Mouse (Mus musculus): ENCODE results near the gene Six5. TPM values are rescaled to one million over a fixed set of nuclear protein-coding genes. Genes with fewer than 3 reads are reported as not detected.
"Not testable (repeated sequence)": the region's sequence is repeated elsewhere in the genome, so short reads cannot be mapped to it uniquely, and the experiment has no call there.

Six5 gene
- polyA plus RNA-seq, 1 experiment: 6.5 TPM

DNA sequence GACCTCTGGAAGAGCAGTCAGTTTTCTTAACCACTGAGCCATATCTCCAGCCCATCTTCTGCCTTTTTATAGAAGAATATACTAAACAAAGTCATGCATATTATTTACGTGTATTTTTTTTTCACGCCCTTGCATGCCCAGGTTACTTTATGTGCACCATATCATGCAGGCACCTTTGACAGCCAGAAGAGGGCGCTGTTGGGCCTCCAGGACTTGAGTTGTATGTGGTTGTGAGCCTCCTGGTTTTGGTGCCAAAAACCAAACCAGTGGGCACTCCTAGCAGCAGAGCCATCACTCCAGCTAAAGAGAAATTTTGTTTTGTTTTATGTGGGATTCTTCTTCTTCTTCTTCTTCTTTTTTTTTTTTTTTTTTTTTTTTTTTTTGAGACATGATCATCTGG is 24.9 kb upstream of the Six5 start:
- 42% methylated on average over 3 of the region's 3 CpGs for WGBS
- Histone ChIP-seq H3K4me1 (ENCODE audit: control insufficient read depth, insufficient read depth, low read length) (no peaks in the 10 kb centered on the region), H3K4me3 (replicated peaks; ENCODE audit: control insufficient read depth, low read depth, low read length) (no peak overlapping the region), H3K27ac (ENCODE audit: control insufficient read depth, insufficient read depth, low read depth, low read length, poor library complexity) (no peak overlapping the region)
- TF ChIP-seq CTCF (IDR thresholded peaks at IDR 0.05; ENCODE audit: control insufficient read depth, insufficient read depth, low read length) (peak; percentile 65), POLR2A (IDR thresholded peaks at IDR 0.05; ENCODE audit: borderline replicate concordance, control insufficient read depth, low read depth, low read length) (no peak)

DNA sequence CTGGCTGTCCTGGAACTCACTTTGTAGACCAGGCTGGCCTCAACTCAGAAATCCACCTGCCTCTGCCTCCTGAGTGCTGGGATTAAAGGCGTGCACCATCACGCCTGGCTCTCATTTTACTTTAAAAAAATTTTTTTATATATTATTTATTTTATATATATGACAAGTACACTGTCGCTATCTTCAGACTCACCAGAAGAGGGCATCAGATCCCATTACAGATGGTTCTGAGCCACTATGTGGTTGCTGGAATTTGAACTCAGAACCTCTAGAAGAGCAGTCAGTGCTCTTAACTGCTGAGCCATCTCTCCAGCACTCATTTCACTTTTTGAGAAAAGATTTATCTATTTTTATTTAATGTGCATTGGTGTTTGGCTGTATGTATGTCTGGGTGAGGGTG is 23.4 kb upstream of the Six5 start:
- H3K4me1 ChIP-seq (ENCODE audit: control insufficient read depth, insufficient read depth, low read length); H3K4me3 ChIP-seq (replicated peaks; ENCODE audit: control insufficient read depth, low read depth, low read length); H3K27ac ChIP-seq (ENCODE audit: control insufficient read depth, insufficient read depth, low read depth, low read length, poor library complexity): not testable (repeated sequence)
- WGBS: 18% methylated on average over 3 of the region's 3 CpGs

DNA sequence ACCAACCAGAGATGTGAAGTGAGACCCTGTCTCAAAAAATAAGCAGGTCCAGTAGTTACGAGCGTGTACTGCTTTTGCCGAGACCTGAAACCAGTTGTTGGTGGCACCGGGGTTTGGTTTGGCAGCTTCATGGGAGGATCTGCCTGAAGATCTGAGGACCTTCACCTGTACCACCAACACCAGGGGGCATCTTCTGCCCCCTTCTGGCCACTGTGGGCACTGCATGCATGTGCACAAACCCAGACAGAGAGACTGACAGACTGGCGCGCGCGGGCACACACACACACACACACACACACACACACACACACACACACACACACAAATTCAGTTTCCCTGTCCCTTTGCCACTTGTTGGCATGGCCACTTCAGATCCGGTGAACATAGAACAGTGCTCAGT is 20.9 kb upstream of the Six5 start:
- TF ChIP-seq CTCF (IDR thresholded peaks at IDR 0.05; ENCODE audit: control insufficient read depth, insufficient read depth, low read length) (peak; percentile 59; the same call in 1 of the 2 replicates), POLR2A (IDR thresholded peaks at IDR 0.05; ENCODE audit: borderline replicate concordance, control insufficient read depth, low read depth, low read length) (no peak)
- Histone ChIP-seq H3K4me1 (ENCODE audit: control insufficient read depth, insufficient read depth, low read length) (peaks cover 10% of the 10 kb centered on the region), H3K27ac (ENCODE audit: control insufficient read depth, insufficient read depth, low read depth, low read length, poor library complexity) (no peak overlapping the region), H3K4me3 (replicated peaks; ENCODE audit: control insufficient read depth, low read depth, low read length) (no peak overlapping the region)
- 78% methylated on average over 9 of the region's 9 CpGs for WGBS

DNA sequence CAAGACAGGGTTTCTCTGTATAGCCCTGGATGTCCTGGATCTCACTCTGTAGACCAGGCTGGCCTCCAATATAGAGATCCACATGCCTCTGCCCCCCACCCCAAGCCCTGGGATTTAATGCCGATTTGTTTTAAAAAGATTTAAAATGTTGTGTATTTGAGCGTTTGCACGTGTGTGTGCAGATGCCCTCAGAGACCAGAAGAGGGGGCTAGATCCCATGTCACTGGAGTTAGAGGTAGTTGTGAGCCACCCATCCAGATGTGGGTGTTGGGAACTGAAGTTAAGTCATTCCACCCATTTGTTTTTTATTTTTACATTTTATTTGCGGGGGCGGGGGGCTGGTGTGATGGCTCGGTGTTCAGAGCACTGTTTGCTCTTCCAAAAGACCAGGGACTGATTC is 19.9 kb upstream of the Six5 start:
- H3K4me3 ChIP-seq (replicated peaks; ENCODE audit: control insufficient read depth, low read depth, low read length): no peak overlapping the region
- 94% methylated on average over 6 of the region's 6 CpGs for WGBS
- no peak for TF ChIP-seq POLR2A (IDR thresholded peaks at IDR 0.05; ENCODE audit: borderline replicate concordance, control insufficient read depth, low read depth, low read length)
- TF ChIP-seq CTCF (IDR thresholded peaks at IDR 0.05; ENCODE audit: control insufficient read depth, insufficient read depth, low read length): no peak
- H3K4me1 ChIP-seq (ENCODE audit: control insufficient read depth, insufficient read depth, low read length): peaks cover 10% of the 10 kb centered on the region
- no peak overlapping the region for H3K27ac ChIP-seq (ENCODE audit: control insufficient read depth, insufficient read depth, low read depth, low read length, poor library complexity)

DNA sequence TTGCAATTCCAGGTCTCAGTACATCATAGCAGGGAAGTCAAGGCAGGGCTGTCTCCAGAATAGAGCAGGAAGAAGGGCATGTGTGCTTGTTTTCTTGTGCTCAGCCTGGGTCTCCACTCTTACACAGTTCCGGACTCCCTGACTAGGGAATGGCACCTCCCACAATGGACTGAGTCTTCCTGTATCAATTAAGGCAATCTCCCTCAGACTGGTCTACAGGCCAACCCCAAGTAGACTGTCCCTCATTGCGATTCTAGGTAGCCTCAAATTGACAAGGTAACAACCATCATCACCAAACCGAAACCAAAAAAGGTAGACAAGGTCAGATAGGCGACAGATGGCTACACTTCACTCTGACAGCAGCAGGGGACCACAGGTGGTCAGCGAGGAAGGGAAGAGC is 19.2 kb upstream of the Six5 start:
- Histone ChIP-seq H3K4me3 (replicated peaks; ENCODE audit: control insufficient read depth, low read depth, low read length) (peak overlapping the region; percentile 64), H3K27ac (ENCODE audit: control insufficient read depth, insufficient read depth, low read depth, low read length, poor library complexity) (no peak overlapping the region), H3K4me1 (ENCODE audit: control insufficient read depth, insufficient read depth, low read length) (peaks cover 10% of the 10 kb centered on the region)
- WGBS: 53% methylated on average over 5 of the region's 5 CpGs
- TF ChIP-seq POLR2A (IDR thresholded peaks at IDR 0.05; ENCODE audit: borderline replicate concordance, control insufficient read depth, low read depth, low read length) (no peak), CTCF (IDR thresholded peaks at IDR 0.05; ENCODE audit: control insufficient read depth, insufficient read depth, low read length) (no peak)

DNA sequence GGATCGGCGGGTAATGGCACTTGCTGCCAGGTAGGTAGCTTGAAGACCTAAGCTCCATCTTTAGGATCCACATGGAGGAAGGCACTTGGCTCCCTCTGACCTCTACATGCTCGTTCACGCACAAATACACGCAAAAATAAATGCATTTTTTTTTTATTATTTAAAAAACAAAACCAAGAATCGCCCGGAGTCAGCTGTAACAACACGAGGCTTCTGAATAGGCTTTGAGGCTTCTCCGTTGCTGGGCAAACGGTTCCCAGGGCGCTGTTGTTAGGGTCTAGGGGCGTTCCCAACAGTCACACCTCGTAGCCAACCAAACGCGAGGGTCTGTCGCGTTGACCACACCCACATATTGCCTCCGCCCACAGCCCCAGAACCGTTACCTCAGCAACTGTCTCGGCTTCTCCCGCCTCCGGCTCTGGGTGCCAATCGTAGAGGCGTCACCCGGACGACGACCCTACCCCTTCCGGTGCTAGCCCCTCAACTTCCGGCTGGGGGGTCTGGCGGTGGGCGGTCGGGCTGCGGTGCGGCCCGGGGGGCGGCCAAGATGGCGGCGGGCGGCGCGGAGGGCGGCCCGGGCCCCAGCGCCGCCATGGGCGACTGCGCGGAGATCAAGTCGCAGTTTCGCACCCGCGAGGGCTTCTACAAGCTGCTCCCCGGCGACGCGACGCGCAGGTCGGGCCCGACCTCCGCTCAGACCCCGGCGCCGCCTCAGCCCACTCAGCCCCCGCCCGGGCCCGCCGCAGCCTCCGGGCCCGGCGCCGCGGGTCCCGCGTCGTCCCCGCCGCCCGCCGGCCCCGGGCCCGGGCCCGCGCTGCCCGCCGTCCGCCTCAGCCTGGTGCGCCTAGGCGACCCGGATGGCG is 18.4 kb upstream of the Six5 start, which contains the start of gene Dmwd:
Gene Dmwd (plus strand): TSS at position 505 of the 863 bp plus-strand sequence.
- H3K27ac ChIP-seq (ENCODE audit: control insufficient read depth, insufficient read depth, low read depth, low read length, poor library complexity): peak within 1 kb of the TSS; percentile 40; the same call in 1 of the 2 replicates
- H3K4me3 ChIP-seq (replicated peaks; ENCODE audit: control insufficient read depth, low read depth, low read length): peak within 1 kb of the TSS; percentile 64
- no peak; the same call in 1 of the 2 replicates for TF ChIP-seq POLR2A (IDR thresholded peaks at IDR 0.05; ENCODE audit: borderline replicate concordance, control insufficient read depth, low read depth, low read length)
- TF ChIP-seq CTCF (IDR thresholded peaks at IDR 0.05; ENCODE audit: control insufficient read depth, insufficient read depth, low read length): no peak
- 1% methylated on average over 91 of the region's 91 CpGs for WGBS
- H3K4me1 ChIP-seq (ENCODE audit: control insufficient read depth, insufficient read depth, low read length): peaks cover 10% of the 10 kb centered on the region

DNA sequence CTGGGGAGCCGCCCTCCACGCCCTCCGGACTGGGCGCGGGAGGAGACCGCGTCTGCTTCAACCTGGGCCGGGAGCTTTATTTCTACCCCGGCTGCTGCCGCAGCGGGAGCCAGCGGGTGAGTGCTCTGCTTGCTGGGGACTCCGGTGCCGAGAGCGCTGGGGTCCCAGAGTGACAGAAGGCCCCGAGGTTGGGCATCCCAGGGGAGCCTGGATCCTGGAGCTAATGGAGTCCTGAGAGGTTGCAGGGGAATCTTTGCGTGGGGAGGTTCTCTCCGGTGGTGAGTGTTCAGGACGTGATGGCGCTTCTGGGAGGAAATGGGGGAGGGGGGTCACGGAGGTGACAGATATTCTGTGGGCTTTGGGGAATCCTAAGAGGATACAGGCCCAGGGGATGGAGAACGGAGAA is 17.8 kb upstream of the Six5 start:
- Histone ChIP-seq H3K27ac (ENCODE audit: control insufficient read depth, insufficient read depth, low read depth, low read length, poor library complexity) (peak overlapping the region; percentile 40; the same call in 1 of the 2 replicates), H3K4me3 (replicated peaks; ENCODE audit: control insufficient read depth, low read depth, low read length) (peak overlapping the region; percentile 44), H3K4me1 (ENCODE audit: control insufficient read depth, insufficient read depth, low read length) (peaks cover 10% of the 10 kb centered on the region)
- TF ChIP-seq CTCF (IDR thresholded peaks at IDR 0.05; ENCODE audit: control insufficient read depth, insufficient read depth, low read length): no peak
- TF ChIP-seq POLR2A (IDR thresholded peaks at IDR 0.05; ENCODE audit: borderline replicate concordance, control insufficient read depth, low read depth, low read length): no peak
- under 1% methylated on average over 22 of the region's 22 CpGs for WGBS

DNA sequence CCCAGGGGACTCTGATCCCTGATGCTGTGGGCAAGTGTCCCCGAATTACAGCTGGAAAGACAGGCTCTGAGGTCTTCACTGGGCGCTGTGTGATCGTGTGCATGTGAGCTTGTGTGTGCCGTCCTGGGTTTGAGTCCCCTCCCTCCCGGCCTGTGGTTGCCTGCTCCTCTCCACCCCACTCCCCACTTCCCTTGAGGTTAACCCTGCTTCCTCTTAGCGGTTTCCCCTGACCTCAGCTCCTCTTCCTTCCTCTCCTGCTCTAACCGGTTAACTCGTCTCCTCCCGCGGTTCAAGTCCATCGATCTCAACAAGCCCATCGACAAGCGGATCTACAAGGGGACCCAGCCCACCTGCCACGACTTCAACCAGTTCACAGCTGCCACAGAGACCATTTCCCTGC is 16.6 kb upstream of the Six5 start:
- WGBS: 2% methylated on average over 14 of the region's 14 CpGs
- H3K4me1 ChIP-seq (ENCODE audit: control insufficient read depth, insufficient read depth, low read length): peaks cover 10% of the 10 kb centered on the region
- TF ChIP-seq CTCF (IDR thresholded peaks at IDR 0.05; ENCODE audit: control insufficient read depth, insufficient read depth, low read length) (0 out of 2 replicates have a peak, but pooled peaks have one; percentile 14), POLR2A (IDR thresholded peaks at IDR 0.05; ENCODE audit: borderline replicate concordance, control insufficient read depth, low read depth, low read length) (0 out of 2 replicates have a peak, but pooled peaks have one; percentile 31)
- peak overlapping the region; percentile 52 for H3K4me3 ChIP-seq (replicated peaks; ENCODE audit: control insufficient read depth, low read depth, low read length)
- H3K27ac ChIP-seq (ENCODE audit: control insufficient read depth, insufficient read depth, low read depth, low read length, poor library complexity): no peak overlapping the region

Data from bone marrow, adult 2 months (tissue).